Mouse (Mus musculus) heart, postnatal 0 days (tissue): Measurements from ENCODE around the gene Bloc1s6.

ENCODE experiments used
- CTCF ChIP-seq: IDR thresholded peaks from 2 replicates; pipeline ENCODE4 v1.5.1; 2016; ENCODE audit warnings: antibody characterized with exemption, control low read depth, low read depth
- EP300 ChIP-seq: IDR thresholded peaks from 2 replicates; pipeline ENCODE4 v1.6.1; 2016; ENCODE audit warnings: antibody characterized with exemption, low read depth

- TF ChIP-seq CTCF (no peak), EP300 (no peak)
Observed at GRCm38 (mm10) chr2:122762991-122763390, 24.7 kb downstream of the Bloc1s6 start.
